Mouse (Mus musculus): ENCODE measurements around the gene Gm20815. TPM values are rescaled to one million over a fixed set of nuclear protein-coding genes. Genes with fewer than 3 reads are reported as not detected.
"Not testable (repeated sequence)": the region's sequence is repeated elsewhere in the genome, so short reads cannot be mapped to it uniquely, and the experiment has no call there.

Gm20815 gene
- not detected in 2 replicates for polyA plus RNA-seq (2012; rRNA removed)

GRCm38 (mm10) chrY:8835069-8835468 lies at the start of gene Gm20815:
Gene Gm20815 (minus strand): TSS chrY:8835169.
- DNase-seq; H3K4me1 ChIP-seq (ENCODE audit: control insufficient read depth, insufficient read depth, low read length); H3K4me3 ChIP-seq (replicated peaks; ENCODE audit: extremely low read depth, low read depth, low read length): not testable (repeated sequence)
- no CpG with 5 or more reads among the region's 4 CpGs for WGBS

Measured in lung, adult 2 months (tissue).